10 mouse cellular contexts compared by ENCODE assay signal in the genomic region with DNA sequence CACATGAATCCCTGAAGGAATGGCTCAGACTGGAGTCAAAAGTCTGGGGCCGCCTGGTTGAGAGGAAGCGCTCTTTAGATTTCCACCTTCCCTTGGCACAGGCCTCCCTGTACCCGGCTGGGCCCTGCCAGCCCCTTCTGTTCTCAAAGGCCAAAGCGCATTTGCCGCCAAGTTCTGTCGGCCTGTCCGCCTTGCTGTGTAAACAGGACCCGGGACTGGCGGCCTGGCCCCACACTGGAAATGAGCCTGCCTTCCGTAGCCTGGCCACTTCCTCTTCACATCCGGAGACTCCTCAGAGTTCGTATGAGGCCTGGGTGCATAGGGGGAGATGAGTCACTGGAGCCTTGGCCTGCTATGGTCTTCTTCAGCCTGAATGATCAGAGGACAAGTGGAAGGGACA. TPM values are rescaled to one million over a fixed set of nuclear protein-coding genes. Genes with fewer than 3 reads are reported as not detected.
A peak's percentile ranks its signal among the peaks of the same experiment; 100 is the strongest.
DNase-seq lines count a peak whose midpoint lies in the region; ATAC-seq and TF ChIP-seq lines count a peak whose summit lies in the region.
"Had no signal": no experiment of that assay in that cellular context is flagged by ENCODE, and none has a peak within 500 bp of the region (broad histone marks: within the 10 kb centered on the region; RNA-seq: fewer than 3 reads in every experiment).

No protein-coding gene starts in this region.

- no peak for TF ChIP-seq CTCF in hindbrain, postnatal 0 days (IDR thresholded peaks at IDR 0.05; ENCODE audit: low read depth)
- no peak for TF ChIP-seq CTCF in bone marrow, adult 2 months (IDR thresholded peaks at IDR 0.05; ENCODE audit: control insufficient read depth, insufficient read depth, low read length)

- no peaks in the 10 kb centered on the region for H3K27me3 ChIP-seq in hindbrain, postnatal 0 days (ENCODE audit: insufficient read depth, low read length)
- peaks cover 33% of the 10 kb centered on the region for H3K27me3 ChIP-seq in hindbrain, embryonic 13.5 days
- H3K27me3 ChIP-seq in heart, embryonic 11.5 days (ENCODE audit: control insufficient read depth, insufficient read depth, low read length): no peaks in the 10 kb centered on the region
- H3K27me3 ChIP-seq: Patski had no signal

- H3K36me3 ChIP-seq in hindbrain, postnatal 0 days (ENCODE audit: insufficient read depth, low read length): no peaks in the 10 kb centered on the region
- no peaks in the 10 kb centered on the region for H3K36me3 ChIP-seq in hindbrain, embryonic 13.5 days
- H3K36me3 ChIP-seq in heart, embryonic 11.5 days (ENCODE audit: control insufficient read depth, insufficient read depth, low read length): no peaks in the 10 kb centered on the region

- TF ChIP-seq POLR2A in bone marrow, adult 2 months (IDR thresholded peaks at IDR 0.05; ENCODE audit: borderline replicate concordance, control insufficient read depth, low read depth, low read length): 0 out of 2 replicates have a peak, but pooled peaks have one; percentile 45

- no peak overlapping the region for H3K9ac ChIP-seq in hindbrain, postnatal 0 days (replicated peaks; ENCODE audit: low read length)
- H3K9ac ChIP-seq in hindbrain, embryonic 13.5 days: no peak overlapping the region
- H3K9ac ChIP-seq in heart, embryonic 11.5 days (ENCODE audit: low read depth, low read length): no peak overlapping the region

- H3K4me3 ChIP-seq in hindbrain, postnatal 0 days (ENCODE audit: low read length): no peak overlapping the region
- no peak overlapping the region for H3K4me3 ChIP-seq in hindbrain, embryonic 13.5 days
- H3K4me3 ChIP-seq in bone marrow, adult 2 months (replicated peaks; ENCODE audit: control insufficient read depth, low read depth, low read length): no peak overlapping the region
- no peak overlapping the region for H3K4me3 ChIP-seq in heart, embryonic 11.5 days (ENCODE audit: low read depth, low read length)

- peak; percentile 41; the same call in 1 of the 2 replicates for ATAC-seq in hindbrain, postnatal 0 days
- no peak for ATAC-seq in hindbrain, embryonic 13.5 days (ENCODE audit: low FRiP score)
- ATAC-seq in heart, embryonic 11.5 days (replicated peaks; ENCODE audit: insufficient number of reproducible peaks, low FRiP score, low TSS enrichment): no peak
- peak; percentile 79 for ATAC-seq in megakaryocyte, adult 5-6 weeks (ENCODE audit: poor library complexity, severe bottlenecking)
- no peak for ATAC-seq in frontal cortex, adult (ENCODE audit: low TSS enrichment)
- ATAC-seq: Patski had no signal

- DNase-seq in hindbrain, postnatal 0 days (ENCODE audit: low spot score): peak; percentile 52
- DNase-seq in kidney, postnatal 14 days: peak; percentile 71
- DNase-seq in ovary, adult 18-20 months (ENCODE audit: low spot score): no peak

- H3K4me2 ChIP-seq in hindbrain, postnatal 0 days (ENCODE audit: low read depth, low read length): no peak overlapping the region
- H3K4me2 ChIP-seq in hindbrain, embryonic 13.5 days: no peak overlapping the region
- no peak overlapping the region for H3K4me2 ChIP-seq in heart, embryonic 11.5 days

- H3K4me1 ChIP-seq in hindbrain, postnatal 0 days (ENCODE audit: insufficient read depth, low read length): peaks cover 14% of the 10 kb centered on the region
- peaks cover 17% of the 10 kb centered on the region for H3K4me1 ChIP-seq in hindbrain, embryonic 13.5 days (replicated peaks)
- no peaks in the 10 kb centered on the region; the same call in 1 of the 2 replicates for H3K4me1 ChIP-seq in bone marrow, adult 2 months (ENCODE audit: control insufficient read depth, insufficient read depth, low read length)
- peaks cover 40% of the 10 kb centered on the region for H3K4me1 ChIP-seq in heart, embryonic 11.5 days (ENCODE audit: control insufficient read depth, insufficient read depth, low read length)

- no peak overlapping the region; the same call in 1 of the 2 replicates for H3K27ac ChIP-seq in hindbrain, postnatal 0 days
- H3K27ac ChIP-seq in hindbrain, embryonic 13.5 days: no peak overlapping the region
- H3K27ac ChIP-seq in bone marrow, adult 2 months (ENCODE audit: control insufficient read depth, insufficient read depth, low read depth, low read length, poor library complexity): peak overlapping the region; percentile 35; the same call in 1 of the 2 replicates
- H3K27ac ChIP-seq in heart, embryonic 11.5 days (ENCODE audit: low read depth, low read length): peak overlapping the region; percentile 7

- 47% methylated on average over 12 of the region's 12 CpGs for WGBS in hindbrain, postnatal 0 days
- 72% methylated on average over 12 of the region's 12 CpGs for whole genome bisulfite sequencing in hindbrain, embryonic 13.5 days
- WGBS in bone marrow, adult 2 months: 9% methylated on average over 12 of the region's 12 CpGs
- WGBS in heart, embryonic 11.5 days (ENCODE audit: insufficient replicate concordance): 62% methylated on average over 12 of the region's 12 CpGs

- no peaks in the 10 kb centered on the region for H3K9me3 ChIP-seq in hindbrain, postnatal 0 days (ENCODE audit: low read length)
- no peaks in the 10 kb centered on the region for H3K9me3 ChIP-seq in hindbrain, embryonic 13.5 days
- H3K9me3 ChIP-seq in heart, embryonic 11.5 days (replicated peaks; ENCODE audit: control insufficient read depth, low read length): no peaks in the 10 kb centered on the region

RNA-seq across cellular contexts. Expression of gene Lctl, which starts 27.9 kb away (rescaled TPM):
- total RNA-seq in hindbrain, postnatal 0 days (2014; rRNA removed): not detected in 2 replicates
- 0.10 TPM in 1 of 2 replicates, not detected in the other for polyA plus RNA-seq in hindbrain, postnatal 0 days (2015; fragmentation: Nextera tagmentation; extraction: Ambion mirVana)
- 0.12 TPM in 1 of 2 replicates, not detected in the other for polyA plus RNA-seq in hindbrain, embryonic 13.5 days (2015; fragmentation: Nextera tagmentation; extraction: Ambion mirVana)
- not detected in 2 replicates for polyA plus RNA-seq in bone marrow, adult 2 months (2011; ENCODE audit: insufficient read depth, insufficient read length, low replicate concordance, missing spikeins)
- not detected in 2 replicates for polyA plus RNA-seq in heart, embryonic 11.5 days (2014; fragmentation: Nextera tagmentation; extraction: Ambion mirVana)
- not detected in 2 replicates for total RNA-seq in megakaryocyte, adult 5-6 weeks (2015)
- not detected in 2 replicates for total RNA-seq in megakaryocyte, adult 5-6 weeks (2017)
- total RNA-seq: gastrocnemius, postnatal 36 days had no signal

Comparison
In these comparisons a context has a peak if more than half of its experiments do, and no peak if none do; other contexts are left out.
1. ATAC-seq: peak in hindbrain, postnatal 0 days (single experiment) and megakaryocyte, adult 5-6 weeks (single experiment); none in hindbrain, embryonic 13.5 days (single experiment), heart, embryonic 11.5 days (single experiment) and frontal cortex, adult (single experiment).
2. H3K27ac ChIP-seq: peak in bone marrow, adult 2 months (single experiment) and heart, embryonic 11.5 days (single experiment); none in hindbrain, postnatal 0 days (single experiment) and hindbrain, embryonic 13.5 days (single experiment).